Mouse (Mus musculus) adrenal gland, postnatal 10 days (tissue): ENCODE data around the gene Rel. TPM values are rescaled to one million over a fixed set of nuclear protein-coding genes. Genes with fewer than 3 reads are reported as not detected.
A peak's percentile ranks its signal among the peaks of the same experiment; 100 is the strongest.
"Not testable (repeated sequence)": the region's sequence is repeated elsewhere in the genome, so short reads cannot be mapped to it uniquely, and the experiment has no call there.

Source experiments
- DNase-seq: peaks from one replicate; pipeline ENCODE4 v3.0.0; 2021; ENCODE audit warnings: mixed read lengths
- long read RNA-seq, 2 experiments: library from polyadenylated mRNA; stranded (forward); transcript quantifications; one replicate each; pipeline ENCODE4 v2.0.0; 2021
- total RNA-seq, 2 experiments: library from RNA; stranded (reverse); gene quantifications; 2 replicates each; pipeline ENCODE4 v1.2.3; 2021

The Rel gene
- 1 to 10 TPM; 5.3 TPM for total RNA-seq
- long read RNA-seq, experiment 1, partial matches to known transcripts = 0 of 1 reads
- long read RNA-seq, experiment 1, other reads (novel, unspliced or antisense) = 1 of 1 reads
- long read RNA-seq, experiment 2, partial matches to known transcripts = 0 of 1 reads
- long read RNA-seq, experiment 2, other reads (novel, unspliced or antisense) = 1 of 1 reads

DNA sequence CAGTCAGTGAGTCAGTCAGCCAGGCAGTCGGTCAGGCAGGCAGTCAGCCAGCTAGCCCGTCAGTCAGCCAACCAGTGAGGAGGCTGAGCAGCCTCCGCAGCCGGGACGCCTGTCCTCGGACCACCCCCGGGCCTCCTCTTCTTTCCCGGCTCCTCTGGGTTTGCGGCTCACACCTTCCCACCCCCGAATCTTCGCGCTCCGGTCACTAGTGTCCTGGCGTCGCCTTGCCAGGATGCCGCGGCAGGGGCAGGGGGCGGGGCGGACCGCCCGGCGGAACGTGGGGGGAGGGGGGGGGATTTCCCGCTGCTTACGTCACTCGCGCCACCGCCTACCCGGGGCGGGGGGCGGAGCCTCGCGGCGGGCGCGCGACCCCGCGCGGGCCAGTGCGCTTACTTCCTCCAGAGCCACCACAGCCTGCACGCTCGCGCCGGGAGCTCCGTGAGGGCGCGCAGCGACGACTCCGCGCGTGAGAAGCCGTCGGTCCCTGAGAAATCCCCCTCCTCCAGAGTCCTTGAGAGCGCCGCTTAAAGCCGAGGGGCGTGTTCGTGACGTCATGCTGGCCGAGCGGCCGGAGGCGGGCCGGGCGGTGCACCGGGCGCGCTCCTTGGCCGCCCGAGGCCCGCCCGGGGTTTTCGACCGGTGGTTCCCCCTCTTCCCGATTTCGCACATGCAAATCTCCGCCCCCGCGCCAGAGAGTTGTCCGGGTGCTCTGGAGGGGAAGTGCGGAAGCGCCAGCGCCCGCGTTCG lies at the start of gene Rel:
Rel (minus strand) TSS at position 211 of the 747 bp plus-strand sequence.
- peak; percentile 94 for DNase-seq

- no peak for DNase-seq
Observed at GRCm38 (mm10) chr11:23818745-23819144, 48.0 kb upstream of the Rel start.

DNA sequence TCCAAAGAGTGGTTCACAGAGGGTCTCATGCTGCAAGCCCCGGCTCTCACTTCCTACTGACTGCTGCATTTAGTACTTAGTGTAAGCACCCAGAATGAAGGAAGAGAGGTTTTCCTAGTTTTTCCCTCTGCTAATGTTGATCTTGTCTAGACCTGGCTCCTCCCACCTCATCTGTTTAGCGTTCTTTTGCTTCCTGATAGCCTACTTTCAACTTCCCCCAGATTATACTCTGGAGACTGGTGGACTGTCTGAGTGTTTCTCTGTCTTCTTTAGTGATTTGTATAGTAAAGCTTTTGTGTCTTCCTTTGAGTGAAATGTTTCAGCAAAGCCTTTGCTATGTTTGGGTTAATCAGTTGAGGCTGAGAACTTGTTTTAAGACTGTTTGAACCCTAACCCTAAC lies 40.0 kb upstream of the Rel start:
- no peak for DNase-seq

DNA sequence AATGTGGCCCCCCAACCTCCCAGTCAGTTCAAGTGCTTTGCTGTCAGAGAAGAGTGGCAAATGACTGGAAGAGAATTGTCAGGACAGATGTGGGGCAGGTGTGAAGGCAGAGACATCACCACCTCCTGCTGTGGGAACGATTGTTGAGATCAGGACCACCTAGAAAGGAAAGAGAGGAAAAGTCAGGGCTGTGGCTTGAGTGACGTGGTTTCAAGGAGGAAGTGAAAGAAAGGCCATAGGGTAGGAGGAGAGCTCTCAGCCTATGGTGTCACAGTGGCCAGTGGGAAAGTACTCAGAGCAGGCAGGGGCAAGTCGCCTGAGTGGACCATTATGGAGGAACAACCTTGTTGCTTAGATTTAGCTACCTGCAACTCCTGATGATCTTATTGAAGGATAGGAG lies 34.9 kb upstream of the Rel start:
- no peak for DNase-seq

- no peak for DNase-seq
Observed at GRCm38 (mm10) chr11:23803136-23803535, 32.4 kb upstream of the Rel start.

DNA sequence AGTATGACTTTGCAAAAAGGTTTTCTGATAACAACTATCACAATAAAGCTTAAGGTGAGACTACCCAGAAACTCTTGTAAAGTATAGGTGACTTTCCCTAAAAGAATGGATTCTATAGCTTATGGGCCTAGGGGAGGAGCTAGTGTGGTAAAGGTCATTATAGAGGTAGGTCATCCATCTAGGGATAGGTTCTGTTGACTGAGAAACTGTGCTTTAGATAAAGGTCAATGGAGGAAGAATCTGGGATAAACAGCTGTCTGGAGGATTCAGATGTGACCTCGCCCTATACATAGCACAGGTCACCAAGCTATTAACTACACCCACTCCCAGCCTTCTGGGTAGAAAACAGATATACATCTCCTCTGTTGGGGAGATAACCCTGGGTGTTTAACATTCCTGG lies 31.5 kb upstream of the Rel start:
- no peak for DNase-seq

GRCm38 (mm10) chr11:23801851-23802250 lies 31.1 kb upstream of the Rel start:
- DNase-seq = no peak

- DNase-seq = not testable (repeated sequence)
Observed at GRCm38 (mm10) chr11:23783677-23784076, 12.9 kb upstream of the Rel start.

GRCm38 (mm10) chr11:23783085-23783484 lies 12.3 kb upstream of the Rel start:
- DNase-seq = no peak

- no peak for DNase-seq
Observed at GRCm38 (mm10) chr11:23782038-23782437, 11.3 kb upstream of the Rel start.

DNA sequence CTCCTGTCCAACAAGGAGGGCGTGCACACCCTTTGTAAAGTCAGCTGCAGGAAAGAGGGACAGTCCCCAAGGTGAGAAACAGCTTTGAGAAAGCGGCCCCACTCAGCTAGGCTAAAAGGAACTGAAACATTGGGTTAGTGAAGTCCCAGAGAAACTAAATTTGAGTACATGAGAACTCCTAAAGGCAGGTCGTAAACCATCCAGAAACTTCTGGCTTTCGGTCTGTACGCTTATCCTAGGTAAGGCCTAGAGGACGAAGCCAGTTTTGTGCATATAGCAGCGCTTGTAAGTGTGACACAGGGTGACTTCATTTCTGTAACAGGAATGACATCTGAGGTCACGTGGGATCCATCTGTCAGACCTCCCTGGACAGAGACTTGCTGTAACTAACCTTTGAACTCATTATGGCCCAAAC lies 8.0 kb upstream of the Rel start:
- no peak for DNase-seq

- no peak for DNase-seq
Observed at GRCm38 (mm10) chr11:23772471-23772870, 1.7 kb upstream of the Rel start.

GRCm38 (mm10) chr11:23771507-23772097 lies 832 bp upstream of the Rel start:
- DNase-seq = no peak

GRCm38 (mm10) chr11:23770510-23770759 lies 335 bp downstream of the Rel start:
- DNase-seq = no peak

DNA sequence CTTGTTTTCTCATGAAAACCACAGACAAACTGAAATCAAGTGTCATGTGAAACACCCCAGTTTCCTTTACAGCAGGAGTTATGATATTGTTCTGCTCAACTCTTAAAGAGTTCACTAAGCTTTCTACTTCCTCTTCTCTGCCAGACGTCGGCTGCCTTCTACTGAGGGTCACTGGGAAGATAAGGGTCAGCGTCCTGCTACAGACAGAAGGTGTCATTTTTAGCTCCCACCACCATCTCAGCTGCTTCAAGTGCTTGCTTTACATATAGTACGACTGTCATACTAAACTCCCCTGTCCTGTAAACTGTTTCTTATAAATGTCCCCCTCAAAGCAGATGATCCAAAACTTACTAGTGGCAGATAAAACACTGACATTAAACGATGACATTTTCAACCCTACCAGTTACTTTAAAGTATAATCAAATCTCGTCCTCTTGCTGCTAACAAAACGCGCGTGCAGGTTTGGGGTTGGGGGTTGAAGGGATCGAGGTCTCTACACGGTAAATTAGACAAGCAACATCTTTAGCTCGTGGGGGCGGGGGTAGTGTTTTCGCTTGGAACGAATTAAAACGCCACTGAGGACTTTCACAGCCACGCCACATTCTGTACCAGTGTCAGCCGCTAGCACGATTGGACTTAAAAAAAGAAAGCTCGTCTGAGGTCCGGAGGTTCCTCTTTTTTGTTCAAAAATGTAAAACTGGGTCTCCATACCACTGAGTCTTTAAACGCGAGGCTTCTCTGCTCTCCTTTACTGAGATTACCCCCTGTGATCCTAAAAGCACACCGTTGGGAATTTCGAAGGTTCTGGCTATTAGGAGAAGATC lies 872 bp downstream of the Rel start:
- DNase-seq = peak; percentile 48

- no peak for DNase-seq
Observed at GRCm38 (mm10) chr11:23769033-23769432, 1.7 kb downstream of the Rel start.

DNA sequence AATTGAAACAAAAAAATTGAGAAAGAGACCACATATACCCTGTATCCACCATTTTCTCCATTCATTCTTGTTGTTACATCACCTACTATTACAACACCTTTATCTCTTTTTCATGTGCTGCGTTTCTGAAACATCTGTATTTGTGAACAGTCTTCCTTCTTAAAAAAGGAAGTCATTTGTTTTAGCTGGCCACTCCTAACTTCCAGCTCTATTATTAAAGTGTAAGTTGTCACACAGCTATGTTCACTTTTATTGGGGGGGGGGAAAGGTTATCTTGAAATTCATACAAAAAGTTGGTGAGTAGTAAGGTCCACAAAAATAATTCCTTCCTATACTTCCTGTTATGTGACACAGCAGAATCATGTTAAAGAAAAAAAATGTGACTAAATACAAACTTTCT lies 2.8 kb downstream of the Rel start:
- no peak for DNase-seq

GRCm38 (mm10) chr11:23767369-23767768 lies 3.4 kb downstream of the Rel start:
- not testable (repeated sequence) for DNase-seq

DNA sequence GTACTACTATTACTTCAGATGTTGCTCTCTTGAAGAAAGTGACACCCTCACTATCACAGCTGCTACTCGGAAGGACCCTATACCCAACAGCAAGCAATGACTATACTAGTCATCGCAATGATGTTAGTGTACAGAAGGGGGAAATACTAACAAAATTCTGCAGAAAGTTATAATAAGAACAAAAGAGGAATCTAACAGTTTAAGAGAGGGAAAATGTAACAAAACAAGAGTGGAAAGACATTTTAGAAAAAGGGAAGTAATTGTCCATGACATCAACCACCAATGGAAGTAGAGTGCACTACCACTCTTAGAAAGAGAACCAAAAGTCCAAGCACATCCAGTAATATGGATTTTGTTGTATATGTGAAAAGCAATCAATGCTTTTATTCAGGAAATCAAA lies 8.1 kb downstream of the Rel start:
- no peak for DNase-seq

DNA sequence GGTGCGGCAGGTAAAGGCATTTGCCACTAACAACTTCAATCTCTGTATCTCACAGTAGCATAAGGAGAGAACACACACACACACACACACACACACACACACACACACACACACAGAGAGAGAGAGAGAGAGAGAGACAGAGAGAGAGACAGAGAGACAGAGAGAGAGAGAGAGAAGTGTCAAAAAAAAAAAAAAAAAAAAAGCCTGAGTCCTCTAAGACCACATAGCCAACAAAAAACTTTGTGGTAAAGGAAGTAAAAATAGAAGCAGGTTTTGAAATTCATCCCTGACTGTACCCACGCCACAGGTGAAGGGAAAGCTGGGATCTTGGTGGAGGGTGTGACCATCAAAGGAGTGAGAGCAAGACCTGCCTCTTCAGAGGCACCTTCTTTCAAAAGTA lies 12.6 kb downstream of the Rel start:
- DNase-seq = no peak

GRCm38 (mm10) chr11:23754329-23754728 lies 16.4 kb downstream of the Rel start:
- DNase-seq = no peak

DNA sequence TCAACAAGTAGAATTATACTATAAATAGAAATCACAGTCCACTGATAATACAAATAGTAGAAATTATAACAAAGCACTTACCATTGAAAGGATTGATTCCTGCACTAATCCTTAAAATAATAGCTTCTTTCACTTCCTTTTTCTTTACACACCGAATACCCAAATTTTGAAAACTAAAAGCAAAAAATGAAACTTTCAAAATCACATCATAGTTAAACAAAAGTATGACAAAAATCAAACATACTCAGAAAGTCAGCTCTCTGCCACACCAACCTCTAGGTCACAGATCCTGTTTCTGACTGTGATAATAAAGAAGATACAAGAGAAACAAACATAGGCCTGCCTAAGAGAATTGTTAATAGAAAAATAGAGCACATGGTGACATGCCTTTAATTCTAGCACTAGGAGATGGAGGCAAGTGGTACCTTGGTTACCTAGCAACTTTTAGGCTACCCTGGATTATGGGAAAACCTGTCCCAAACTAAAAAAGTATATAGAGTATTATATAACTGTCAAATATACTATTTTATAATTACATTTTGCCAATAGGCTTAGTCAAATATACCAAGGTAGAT lies 17.5 kb downstream of the Rel start:
- DNase-seq = no peak

DNA sequence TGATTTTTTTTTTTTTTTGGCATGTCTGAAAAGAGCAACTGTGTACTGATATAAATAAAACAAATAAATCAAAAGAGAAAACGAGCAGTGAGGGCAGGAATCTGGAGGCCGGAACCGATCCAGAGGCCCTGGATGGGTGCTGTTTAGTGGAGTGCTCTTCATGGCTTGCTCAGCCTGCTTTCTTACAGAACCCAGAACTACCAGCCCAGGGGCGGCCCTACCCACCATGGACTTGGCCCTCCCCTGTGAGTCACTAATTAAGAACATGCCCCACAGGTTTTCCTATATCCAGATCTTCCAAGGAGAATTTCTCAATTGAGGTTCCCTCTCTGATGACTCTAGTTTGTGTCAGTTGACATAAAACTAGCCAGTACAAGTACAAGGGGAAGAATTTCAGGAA lies 24.7 kb downstream of the Rel start:
- DNase-seq = no peak
